Mouse (Mus musculus) spleen, adult 2 months (tissue): ENCODE results near the gene Spns3. TPM values are rescaled to one million over a fixed set of nuclear protein-coding genes. Genes with fewer than 3 reads are reported as not detected.

Experiments used
- DNase-seq, 2 experiments: peaks; one replicate each; pipeline versions ENCODE4 v3.0.0 to v3.0.0-alpha.2; 2012 to 2021; ENCODE audit warnings: low spot score in 2 of 2, low read depth in 1 of 2
- H3K27ac ChIP-seq: fragments of 200-500 bp; 2 replicates; pipeline ENCODE4 v1.5.1; 2012; ENCODE audit warnings: low read length, inconsistent platforms; ENCODE audit not compliant: insufficient read depth
- H3K27me3 ChIP-seq: fragments of 200-500 bp; 2 replicates; pipeline ENCODE4 v1.6.1; 2012; ENCODE audit warnings: mild to moderate bottlenecking, moderate library complexity, low read length, inconsistent platforms; ENCODE audit not compliant: control insufficient read depth, insufficient read depth
- H3K36me3 ChIP-seq: fragments of 200-500 bp; 2 replicates; pipeline ENCODE4 v1.6.1; 2012; ENCODE audit warnings: mild to moderate bottlenecking, low read length, inconsistent platforms; ENCODE audit not compliant: control insufficient read depth, insufficient read depth
- H3K4me1 ChIP-seq: fragments of 200-500 bp; 2 replicates; pipeline ENCODE4 v1.6.1; 2011; ENCODE audit warnings: inconsistent platforms; ENCODE audit not compliant: control insufficient read depth, insufficient read depth, insufficient read length
- H3K4me3 ChIP-seq: fragments of 200-500 bp; 2 replicates; pipeline ENCODE4 v1.5.1; 2011; ENCODE audit warnings: mild to moderate bottlenecking, inconsistent platforms; ENCODE audit not compliant: insufficient read depth, insufficient read length; ENCODE audit errors: extremely low read depth
- CTCF ChIP-seq: fragments of 200-500 bp; IDR thresholded peaks from 2 replicates; pipeline ENCODE4 v1.5.1; 2011; ENCODE audit warnings: mild to moderate bottlenecking, inconsistent platforms; ENCODE audit not compliant: insufficient read depth, insufficient read length, insufficient replicate concordance; ENCODE audit errors: extremely low read depth
- POLR2A ChIP-seq: fragments of 200-500 bp; IDR thresholded peaks from 2 replicates; pipeline ENCODE4 v1.6.1; 2011; ENCODE audit warnings: low read depth, low read length, inconsistent platforms
- WGBS: fragments of 180-500 bp; shearing (Covaris S2); methylation state at CpG from one replicate; pipeline ENCODE4 v1.1.7; 2018; 5-methylcytosine and 5-hydroxymethylcytosine counted together
- polyA plus RNA-seq: library from polyadenylated mRNA; depleted of rRNA; stranded (reverse); fragments of >200 nt; gene quantifications from 2 replicates; pipeline ENCODE4 v1.2.3, GENCODE M21; 2012

Spns3 gene
- polyA plus RNA-seq, 1 experiment: 18.8 TPM

GRCm38 (mm10) chr11:72521598-72522541, 28.4 kb downstream of the Spns3 start:
- no peak for TF ChIP-seq POLR2A
- no peak for TF ChIP-seq CTCF
- DNase-seq: no peak
- Histone ChIP-seq H3K27ac (no peak overlapping the region), H3K4me3 (no peak overlapping the region), H3K27me3 (no peaks in the 10 kb centered on the region), H3K4me1 (no peaks in the 10 kb centered on the region), H3K36me3 (peaks cover 2% of the 10 kb centered on the region; the same call in 1 of the 2 replicates)
- WGBS: 88% methylated on average over 5 of the region's 5 CpGs

GRCm38 (mm10) chr11:72519895-72520294, 30.4 kb downstream of the Spns3 start:
- H3K4me1 ChIP-seq: no peaks in the 10 kb centered on the region
- WGBS: 69% methylated on average over 3 of the region's 3 CpGs

GRCm38 (mm10) chr11:72519189-72519588, 31.1 kb downstream of the Spns3 start:
- H3K27me3 ChIP-seq: no peaks in the 10 kb centered on the region
- H3K36me3 ChIP-seq: peaks cover 3% of the 10 kb centered on the region; the same call in 1 of the 2 replicates
- H3K4me3 ChIP-seq: no peak overlapping the region
- no peak overlapping the region for H3K27ac ChIP-seq
- H3K4me1 ChIP-seq: no peaks in the 10 kb centered on the region
- WGBS: 72% methylated on average over 4 of the region's 4 CpGs
- no peak for TF ChIP-seq POLR2A
- no peak for TF ChIP-seq CTCF
- DNase-seq: no peak

More at GRCm38 (mm10) chr11:72519895-72520294, 30.4 kb downstream of the Spns3 start:
- H3K4me3 ChIP-seq: no peak overlapping the region
- TF ChIP-seq CTCF (no peak), POLR2A (no peak)
- no peaks in the 10 kb centered on the region for H3K27me3 ChIP-seq
- H3K27ac ChIP-seq: no peak overlapping the region
- no peak for DNase-seq
- peaks cover 3% of the 10 kb centered on the region; the same call in 1 of the 2 replicates for H3K36me3 ChIP-seq

GRCm38 (mm10) chr11:72518449-72518848, 31.9 kb downstream of the Spns3 start:
- TF ChIP-seq POLR2A (no peak), CTCF (no peak)
- H3K27me3 ChIP-seq: no peaks in the 10 kb centered on the region
- DNase-seq: no peak
- H3K4me1 ChIP-seq: no peaks in the 10 kb centered on the region
- H3K27ac ChIP-seq: no peak overlapping the region
- peaks cover 2% of the 10 kb centered on the region; the same call in 1 of the 2 replicates for H3K36me3 ChIP-seq
- H3K4me3 ChIP-seq: no peak overlapping the region
- WGBS: 55% methylated on average over 2 of the region's 2 CpGs

GRCm38 (mm10) chr11:72514967-72515366, 35.3 kb downstream of the Spns3 start:
- H3K27me3 ChIP-seq: no peaks in the 10 kb centered on the region
- H3K4me3 ChIP-seq: no peak overlapping the region
- 81% methylated on average over 3 of the region's 3 CpGs for WGBS
- H3K27ac ChIP-seq: no peak overlapping the region
- TF ChIP-seq POLR2A: no peak
- TF ChIP-seq CTCF: no peak
- H3K36me3 ChIP-seq: peaks cover 2% of the 10 kb centered on the region; the same call in 1 of the 2 replicates
- no peak for DNase-seq
- H3K4me1 ChIP-seq: no peaks in the 10 kb centered on the region

- Histone ChIP-seq H3K4me3 (no peak overlapping the region), H3K27me3 (no peaks in the 10 kb centered on the region), H3K36me3 (no peaks in the 10 kb centered on the region), H3K27ac (no peak overlapping the region), H3K4me1 (no peaks in the 10 kb centered on the region)
- no peak for DNase-seq
- 95% methylated on average over 5 of the region's 5 CpGs for WGBS
- TF ChIP-seq POLR2A (no peak), CTCF (no peak)
Observed at GRCm38 (mm10) chr11:72508651-72509050, 41.7 kb downstream of the Spns3 start.

- Histone ChIP-seq H3K4me1 (no peaks in the 10 kb centered on the region), H3K27me3 (no peaks in the 10 kb centered on the region), H3K4me3 (no peak overlapping the region), H3K36me3 (no peaks in the 10 kb centered on the region), H3K27ac (no peak overlapping the region)
- no peak for TF ChIP-seq CTCF
- DNase-seq: no peak
Observed at GRCm38 (mm10) chr11:72507651-72508050, 42.7 kb downstream of the Spns3 start.
